Mouse (Mus musculus) limb, embryonic 10.5 days (tissue): ENCODE results near the gene Gm10974. TPM values are rescaled to one million over a fixed set of nuclear protein-coding genes. Genes with fewer than 3 reads are reported as not detected.

Experiments used
- DNase-seq: peaks from one replicate; pipeline ENCODE4 v3.0.0-alpha.2; 2017; ENCODE audit warnings: low spot score
- H3K27ac ChIP-seq: fragments of 300-500 bp; sonication (generic); 2 replicates; pipeline ENCODE4 v1.5.1; 2016; ENCODE audit warnings: mild to moderate bottlenecking
- H3K27me3 ChIP-seq: fragments of 300-500 bp; sonication (generic); 2 replicates; pipeline ENCODE4 v1.6.1; 2016; ENCODE audit warnings: low read depth, mild to moderate bottlenecking; ENCODE audit not compliant: poor library complexity, severe bottlenecking
- H3K36me3 ChIP-seq: fragments of 300-500 bp; sonication (generic); 2 replicates; pipeline ENCODE4 v1.6.1; 2016; ENCODE audit warnings: mild to moderate bottlenecking, moderate library complexity
- H3K4me1 ChIP-seq: fragments of 300-500 bp; sonication (generic); 2 replicates; pipeline ENCODE4 v1.6.1; 2016
- H3K4me3 ChIP-seq: fragments of 300-500 bp; sonication (generic); 2 replicates; pipeline ENCODE4 v1.5.1; 2016; ENCODE audit warnings: mild to moderate bottlenecking, moderate library complexity
- H3K9me3 ChIP-seq: fragments of 300-500 bp; sonication (generic); replicated peaks from 2 replicates; pipeline ENCODE4 v1.6.1; 2016; ENCODE audit warnings: mild to moderate bottlenecking
- WGBS: fragments of 180-500 bp; shearing (Covaris S2); methylation state at CpG from one replicate; pipeline ENCODE4 v1.1.7; 2016; 5-methylcytosine and 5-hydroxymethylcytosine counted together
- polyA plus RNA-seq: library from polyadenylated mRNA; unstranded; fragments of >200 nt; fragmentation: Nextera tagmentation; extraction: Ambion mirVana; gene quantifications from 2 replicates; pipeline ENCODE4 v1.2.1, GENCODE M21; 2016

The Gm10974 gene
- polyA plus RNA-seq, 1 experiment from 2014 or later: not detected

DNA sequence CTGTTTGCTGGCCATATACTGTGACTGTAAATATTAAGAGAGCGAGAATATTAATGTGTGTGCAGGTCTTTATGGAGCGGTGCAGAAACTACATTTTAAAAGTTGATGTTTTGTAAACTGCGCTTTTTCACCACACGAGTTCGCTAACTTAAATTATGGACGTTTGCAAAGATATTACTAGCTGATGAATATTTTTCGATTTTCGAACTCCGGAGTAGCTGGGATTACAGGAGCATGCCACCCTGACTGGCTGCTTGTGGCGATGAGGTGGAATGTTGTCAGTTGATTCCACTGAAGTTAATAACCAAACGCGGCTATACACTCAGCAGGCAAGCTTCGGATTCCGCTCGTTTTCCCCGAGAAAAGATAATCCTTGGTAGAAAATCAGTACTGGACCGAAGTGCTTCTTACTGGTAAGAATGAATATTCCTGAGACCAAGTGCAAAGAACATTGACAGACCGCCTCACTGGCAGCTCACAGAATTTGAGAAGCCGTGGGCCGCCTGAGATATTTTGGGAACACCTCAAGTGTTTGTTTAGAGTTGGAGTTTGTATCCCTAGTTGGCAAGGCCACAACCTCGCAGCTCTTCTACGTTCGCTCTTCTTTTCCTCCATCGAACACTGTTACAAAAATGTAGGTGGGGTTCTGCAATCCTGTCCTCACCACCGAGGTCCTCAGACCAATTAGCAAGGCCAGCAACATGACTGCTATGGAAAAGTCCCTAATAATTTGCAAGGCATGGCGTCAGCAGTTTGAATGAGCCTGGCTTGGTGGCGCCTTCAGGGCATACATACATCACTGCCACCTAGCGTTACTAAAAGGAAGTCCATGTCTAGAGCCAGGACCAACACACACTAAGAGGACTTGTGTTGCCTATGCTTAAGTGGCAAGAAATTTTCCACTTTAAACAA, 23.2 kb downstream of the Gm10974 start:
- peak overlapping the region; percentile 67 for H3K4me3 ChIP-seq
- DNase-seq: peak; percentile 68
- WGBS: 14% methylated on average over 28 of the region's 28 CpGs
- no peaks in the 10 kb centered on the region for H3K9me3 ChIP-seq
- H3K27ac ChIP-seq: peak overlapping the region; percentile 90
- peaks cover 27% of the 10 kb centered on the region for H3K4me1 ChIP-seq
- H3K36me3 ChIP-seq: no peaks in the 10 kb centered on the region
- no peaks in the 10 kb centered on the region for H3K27me3 ChIP-seq

DNA sequence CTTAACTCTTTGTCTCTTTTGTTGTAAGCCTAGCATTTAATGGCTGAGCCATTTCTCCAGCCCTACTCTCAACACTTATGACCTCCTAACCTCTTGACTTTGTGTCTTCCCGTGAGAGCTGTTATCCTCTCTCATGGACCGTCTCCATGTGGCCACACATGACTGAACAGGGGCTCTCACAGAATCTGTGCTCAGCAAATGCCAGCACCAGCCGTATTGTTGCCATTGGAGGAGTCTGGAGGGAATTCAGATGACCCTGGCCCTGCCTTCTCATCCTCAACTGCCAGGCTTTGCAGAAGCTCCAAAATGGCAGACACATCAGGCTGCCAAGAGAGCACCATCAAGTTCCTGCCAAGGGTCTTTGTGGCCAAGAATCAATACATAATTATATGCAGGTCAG, 31.6 kb downstream of the Gm10974 start:
- no peaks in the 10 kb centered on the region for H3K9me3 ChIP-seq
- H3K27me3 ChIP-seq: no peaks in the 10 kb centered on the region
- no peak overlapping the region for H3K27ac ChIP-seq
- H3K36me3 ChIP-seq: no peaks in the 10 kb centered on the region
- peaks cover 16% of the 10 kb centered on the region; the same call in 1 of the 2 replicates for H3K4me1 ChIP-seq
- no peak overlapping the region for H3K4me3 ChIP-seq
- no peak for DNase-seq
- 85% methylated on average over 3 of the region's 3 CpGs for WGBS

DNA sequence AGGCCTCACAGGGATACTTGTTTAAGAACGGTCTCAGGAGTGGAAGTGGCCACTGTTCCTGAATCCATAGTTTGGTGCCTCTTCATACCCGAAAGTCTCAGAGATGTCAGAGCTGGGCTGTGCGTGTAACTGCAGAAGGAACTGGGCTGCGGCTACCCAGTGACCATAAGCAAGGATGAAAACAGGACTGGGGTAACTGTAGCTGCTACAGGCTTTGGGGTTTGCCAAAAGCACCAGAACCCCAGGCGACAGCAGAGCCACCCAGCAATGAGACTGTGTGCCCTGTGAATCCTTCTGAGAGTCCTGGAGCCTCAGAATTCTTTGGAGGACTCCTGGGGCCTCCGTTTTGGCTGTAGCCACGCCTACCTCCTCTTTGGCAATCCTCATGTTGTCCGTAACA, 35.9 kb downstream of the Gm10974 start:
- Histone ChIP-seq H3K4me3 (no peak overlapping the region), H3K9me3 (no peaks in the 10 kb centered on the region), H3K36me3 (no peaks in the 10 kb centered on the region), H3K27ac (no peak overlapping the region), H3K27me3 (no peaks in the 10 kb centered on the region), H3K4me1 (peaks cover 31% of the 10 kb centered on the region)
- 70% methylated on average over 8 of the region's 8 CpGs for WGBS
- DNase-seq: no peak

GRCm38 (mm10) chr7:66402876-66403275, 37.2 kb downstream of the Gm10974 start:
- WGBS: 91% methylated on average over 5 of the region's 5 CpGs
- Histone ChIP-seq H3K9me3 (no peaks in the 10 kb centered on the region), H3K27me3 (peaks cover 8% of the 10 kb centered on the region; the same call in 1 of the 2 replicates), H3K27ac (no peak overlapping the region), H3K4me3 (no peak overlapping the region), H3K36me3 (no peaks in the 10 kb centered on the region), H3K4me1 (peaks cover 31% of the 10 kb centered on the region)
- DNase-seq: no peak

DNA sequence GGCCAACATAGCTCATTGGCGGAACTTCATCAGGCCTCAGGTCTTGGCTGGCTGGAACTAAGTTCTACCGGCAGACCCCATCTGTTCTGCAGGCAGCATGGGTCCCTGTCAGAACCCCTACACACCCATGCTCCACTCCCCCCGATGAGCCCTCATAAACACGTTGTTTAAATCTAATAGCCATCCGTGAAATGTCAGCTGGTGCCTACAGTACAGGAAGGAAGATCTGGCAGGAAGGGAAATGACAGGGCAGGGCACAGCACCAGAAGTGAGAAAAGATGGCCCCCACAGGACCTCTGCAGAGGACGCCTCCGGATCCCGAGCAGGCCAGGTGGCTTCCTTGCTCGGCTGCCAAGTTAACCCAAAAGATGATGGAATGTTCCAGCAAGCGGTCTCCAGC, 38.4 kb downstream of the Gm10974 start:
- Histone ChIP-seq H3K27ac (no peak overlapping the region), H3K9me3 (no peaks in the 10 kb centered on the region), H3K27me3 (peaks cover 8% of the 10 kb centered on the region; the same call in 1 of the 2 replicates), H3K4me3 (no peak overlapping the region), H3K36me3 (no peaks in the 10 kb centered on the region), H3K4me1 (peaks cover 31% of the 10 kb centered on the region)
- DNase-seq: no peak
- WGBS: 59% methylated on average over 10 of the region's 10 CpGs

DNA sequence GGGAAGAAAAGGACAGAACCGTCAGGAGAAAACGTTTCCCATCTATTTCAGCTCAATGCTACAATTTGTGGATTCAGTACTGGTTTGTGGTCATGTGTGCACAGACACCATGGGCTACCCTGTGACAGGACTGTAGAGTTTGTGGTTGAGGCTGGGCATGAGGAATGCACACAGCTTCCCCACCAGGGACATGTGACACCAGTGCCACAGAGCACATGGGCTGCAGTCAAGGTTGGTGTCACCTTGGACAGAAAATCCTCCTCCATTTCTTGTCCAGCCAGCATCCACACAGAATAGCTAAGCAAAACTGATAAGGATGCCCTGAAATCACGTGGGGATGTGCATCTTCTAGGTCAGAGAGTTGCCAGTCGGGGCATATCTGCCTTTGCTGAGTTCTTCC, 39.1 kb downstream of the Gm10974 start:
- no peak overlapping the region for H3K4me3 ChIP-seq
- WGBS: 82% methylated on average over 4 of the region's 4 CpGs
- H3K27ac ChIP-seq: no peak overlapping the region
- no peaks in the 10 kb centered on the region for H3K36me3 ChIP-seq
- peaks cover 33% of the 10 kb centered on the region for H3K4me1 ChIP-seq
- no peak for DNase-seq
- H3K27me3 ChIP-seq: peaks cover 8% of the 10 kb centered on the region; the same call in 1 of the 2 replicates
- no peaks in the 10 kb centered on the region for H3K9me3 ChIP-seq

GRCm38 (mm10) chr7:66405541-66405940, 39.8 kb downstream of the Gm10974 start:
- H3K4me3 ChIP-seq: no peak overlapping the region
- no peaks in the 10 kb centered on the region for H3K9me3 ChIP-seq
- H3K4me1 ChIP-seq: peaks cover 35% of the 10 kb centered on the region
- DNase-seq: no peak
- no peak overlapping the region for H3K27ac ChIP-seq
- peaks cover 9% of the 10 kb centered on the region; the same call in 1 of the 2 replicates for H3K27me3 ChIP-seq
- H3K36me3 ChIP-seq: no peaks in the 10 kb centered on the region
- WGBS: 72% methylated on average over 11 of the region's 11 CpGs

DNA sequence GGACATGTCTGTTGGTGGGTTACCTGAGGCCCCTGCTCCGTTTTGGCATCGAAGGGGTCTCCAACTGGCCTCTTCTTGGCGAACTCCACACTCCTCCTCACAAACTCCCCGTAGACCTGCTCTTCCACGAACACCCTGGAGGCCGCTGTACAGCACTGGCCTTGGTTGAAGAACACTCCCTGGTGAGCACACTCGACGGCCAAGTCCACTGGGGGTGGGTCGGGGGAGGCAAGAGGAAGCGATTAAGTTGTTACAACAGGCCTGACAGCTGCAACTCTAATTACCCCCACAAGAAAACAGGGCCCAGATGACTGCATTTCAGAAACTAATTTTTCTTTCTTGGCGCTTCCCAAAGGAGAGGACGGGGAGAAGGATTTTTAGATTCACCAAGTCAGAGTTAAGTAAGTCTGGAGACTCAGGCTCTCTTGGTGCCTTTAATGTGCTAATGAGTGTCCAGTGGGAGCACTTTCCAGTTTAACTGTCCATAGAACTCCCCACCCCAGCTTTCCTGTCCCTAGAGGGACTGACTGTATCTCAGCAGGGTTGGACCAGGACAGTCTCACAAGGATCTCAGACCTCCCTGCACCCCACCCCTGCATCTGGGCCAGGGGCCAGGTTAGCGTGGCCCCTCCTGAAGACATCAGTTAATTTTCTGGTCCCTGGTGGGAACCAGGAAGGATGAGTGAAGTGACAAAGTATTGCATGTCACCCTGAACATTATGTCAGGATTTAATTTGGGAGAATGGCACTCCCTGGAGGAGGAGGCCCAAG, 40.4 kb downstream of the Gm10974 start:
- H3K9me3 ChIP-seq: no peaks in the 10 kb centered on the region
- 51% methylated on average over 13 of the region's 13 CpGs for WGBS
- no peak overlapping the region for H3K4me3 ChIP-seq
- H3K27ac ChIP-seq: no peak overlapping the region
- peaks cover 35% of the 10 kb centered on the region for H3K4me1 ChIP-seq
- H3K36me3 ChIP-seq: no peaks in the 10 kb centered on the region
- H3K27me3 ChIP-seq: peaks cover 10% of the 10 kb centered on the region; the same call in 1 of the 2 replicates
- no peak for DNase-seq

DNA sequence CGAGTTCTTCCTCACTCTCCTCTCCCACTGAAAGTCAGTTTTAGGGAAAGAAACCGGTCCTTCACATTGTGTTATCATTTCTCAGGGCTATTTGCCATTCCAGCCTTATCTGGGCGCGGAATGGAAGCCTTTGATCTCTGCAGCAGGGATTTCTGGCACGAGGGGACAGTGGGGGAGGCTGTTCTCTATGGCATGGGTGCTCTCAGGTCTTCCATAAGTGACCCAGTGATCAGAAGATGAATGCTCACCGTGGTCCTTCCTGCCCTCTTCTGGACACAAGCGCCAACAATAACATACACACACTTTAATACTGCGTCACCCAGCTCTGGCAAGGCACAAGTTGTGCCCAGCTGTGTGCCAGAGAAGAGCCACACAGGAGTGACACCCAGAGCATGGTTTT, 41.3 kb downstream of the Gm10974 start:
- peaks cover 10% of the 10 kb centered on the region; the same call in 1 of the 2 replicates for H3K27me3 ChIP-seq
- H3K9me3 ChIP-seq: no peaks in the 10 kb centered on the region
- 56% methylated on average over 8 of the region's 8 CpGs for WGBS
- no peak for DNase-seq
- peaks cover 30% of the 10 kb centered on the region for H3K4me1 ChIP-seq
- no peaks in the 10 kb centered on the region for H3K36me3 ChIP-seq
- no peak overlapping the region for H3K27ac ChIP-seq
- no peak overlapping the region for H3K4me3 ChIP-seq

- DNase-seq: peak; percentile 60
- Histone ChIP-seq H3K9me3 (no peaks in the 10 kb centered on the region), H3K4me3 (no peak overlapping the region), H3K36me3 (no peaks in the 10 kb centered on the region), H3K27me3 (peaks cover 10% of the 10 kb centered on the region; the same call in 1 of the 2 replicates), H3K4me1 (peaks cover 23% of the 10 kb centered on the region), H3K27ac (no peak overlapping the region)
- 70% methylated on average over 6 of the region's 6 CpGs for WGBS
Observed at GRCm38 (mm10) chr7:66409433-66409832, 43.7 kb downstream of the Gm10974 start.

- WGBS: 81% methylated on average over 7 of the region's 7 CpGs
- Histone ChIP-seq H3K27me3 (0 out of 2 replicates have a peak, but pooled peaks cover 2% of the 10 kb centered on the region), H3K4me1 (peaks cover 8% of the 10 kb centered on the region), H3K27ac (no peak overlapping the region), H3K4me3 (no peak overlapping the region), H3K9me3 (no peaks in the 10 kb centered on the region), H3K36me3 (no peaks in the 10 kb centered on the region)
- no peak for DNase-seq
Observed at GRCm38 (mm10) chr7:66413093-66413492, 47.4 kb downstream of the Gm10974 start.

- no peak overlapping the region for H3K27ac ChIP-seq
- no peaks in the 10 kb centered on the region for H3K36me3 ChIP-seq
- no peak overlapping the region for H3K4me3 ChIP-seq
- WGBS: 88% methylated on average over 4 of the region's 4 CpGs
- DNase-seq: no peak
- no peaks in the 10 kb centered on the region for H3K4me1 ChIP-seq
- H3K27me3 ChIP-seq: peaks cover 21% of the 10 kb centered on the region
- no peaks in the 10 kb centered on the region for H3K9me3 ChIP-seq
Observed at GRCm38 (mm10) chr7:66416829-66417228, 51.1 kb downstream of the Gm10974 start.

DNA sequence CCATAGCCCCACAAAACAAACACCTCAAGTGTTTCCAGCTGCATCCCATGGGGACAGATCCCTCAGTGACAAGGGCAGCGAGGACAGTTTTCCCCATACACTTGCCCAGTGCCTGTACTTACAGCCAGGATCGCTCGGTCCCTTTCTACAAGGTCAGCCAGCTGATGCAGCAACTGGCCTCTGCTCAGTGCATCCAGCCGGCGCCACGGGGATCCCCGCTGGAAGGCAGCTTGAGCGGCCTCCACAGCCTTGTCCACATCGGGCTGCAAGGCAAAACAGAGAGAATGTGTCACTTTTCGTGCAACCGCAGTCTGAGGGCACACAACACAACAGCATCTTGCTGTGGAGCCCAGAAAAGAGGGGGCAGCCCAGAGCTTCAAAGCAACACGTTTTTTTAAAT, 53.3 kb downstream of the Gm10974 start:
- peaks cover 35% of the 10 kb centered on the region for H3K27me3 ChIP-seq
- no peak overlapping the region for H3K4me3 ChIP-seq
- H3K4me1 ChIP-seq: no peaks in the 10 kb centered on the region
- no peak overlapping the region for H3K27ac ChIP-seq
- H3K36me3 ChIP-seq: no peaks in the 10 kb centered on the region
- 58% methylated on average over 12 of the region's 12 CpGs for WGBS
- no peak for DNase-seq
- H3K9me3 ChIP-seq: no peaks in the 10 kb centered on the region
